Comparison of ENCODE assay signal across 21 mouse cellular contexts in the genomic region with DNA sequence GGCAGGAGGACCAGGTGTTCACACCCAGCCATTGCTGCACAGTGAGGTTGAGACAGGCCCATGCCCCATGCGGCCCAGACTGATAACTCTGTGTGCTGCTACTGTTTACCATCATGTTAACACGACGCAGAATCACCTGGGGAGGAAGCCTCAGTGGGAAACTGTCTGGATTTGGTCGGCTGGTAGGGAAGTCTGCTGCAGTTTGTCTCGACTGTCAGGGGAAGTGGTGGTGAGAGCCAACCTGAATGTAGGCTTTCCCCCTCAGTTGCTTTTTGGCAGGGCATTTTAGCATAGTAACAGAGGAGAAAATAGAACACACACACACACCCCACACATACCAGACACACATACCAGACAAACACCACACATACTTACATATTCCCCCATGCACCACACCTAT. TPM values are rescaled to one million over a fixed set of nuclear protein-coding genes. Genes with fewer than 3 reads are reported as not detected.
DNase-seq lines count a peak whose midpoint lies in the region; ATAC-seq and TF ChIP-seq lines count a peak whose summit lies in the region.
"Had no signal": no experiment of that assay in that cellular context is flagged by ENCODE, and none has a peak within 500 bp of the region (broad histone marks: within the 10 kb centered on the region; RNA-seq: fewer than 3 reads in every experiment).

No protein-coding gene starts in this region.

- no peak overlapping the region for H3K4me2 ChIP-seq in forebrain, embryonic 16.5 days (ENCODE audit: low read length)
- H3K4me2 ChIP-seq in forebrain, postnatal 0 days (ENCODE audit: low read depth), result no peak overlapping the region
- H3K4me2 ChIP-seq in heart, embryonic 15.5 days, result no peak overlapping the region
- H3K4me2 ChIP-seq: embryonic facial prominence, embryonic 12.5 days had no signal

- no peak overlapping the region for H3K4me3 ChIP-seq in forebrain, embryonic 16.5 days (replicated peaks; ENCODE audit: low read length)
- no peak overlapping the region for H3K4me3 ChIP-seq in forebrain, postnatal 0 days (ENCODE audit: low read depth, low read length)
- H3K4me3 ChIP-seq in heart, embryonic 15.5 days, result no peak overlapping the region
- H3K4me3 ChIP-seq: embryonic facial prominence, embryonic 10.5 days; embryonic facial prominence, embryonic 12.5 days had no signal

- intact Hi-C loops in heart, postnatal 36 days (cut with DNase I), result no loop called here

- no peaks in the 10 kb centered on the region for H3K36me3 ChIP-seq in forebrain, embryonic 16.5 days (ENCODE audit: control insufficient read depth, insufficient read depth)
- no peaks in the 10 kb centered on the region for H3K36me3 ChIP-seq in forebrain, postnatal 0 days (ENCODE audit: insufficient read depth)
- no peaks in the 10 kb centered on the region for H3K36me3 ChIP-seq in heart, embryonic 15.5 days
- H3K36me3 ChIP-seq: embryonic facial prominence, embryonic 10.5 days; embryonic facial prominence, embryonic 12.5 days had no signal

- H3K4me1 ChIP-seq in forebrain, embryonic 16.5 days (replicated peaks; ENCODE audit: control insufficient read depth, insufficient read depth, low read length), result peaks cover 4% of the 10 kb centered on the region
- no peaks in the 10 kb centered on the region for H3K4me1 ChIP-seq in forebrain, postnatal 0 days (ENCODE audit: insufficient read depth)
- no peaks in the 10 kb centered on the region for H3K4me1 ChIP-seq in heart, embryonic 15.5 days (replicated peaks)
- H3K4me1 ChIP-seq: embryonic facial prominence, embryonic 10.5 days; embryonic facial prominence, embryonic 12.5 days had no signal

- no peak overlapping the region for H3K27ac ChIP-seq in forebrain, embryonic 16.5 days (ENCODE audit: low read length)
- H3K27ac ChIP-seq in forebrain, postnatal 0 days (ENCODE audit: low read depth, low read length), result no peak overlapping the region
- no peak overlapping the region for H3K27ac ChIP-seq in heart, embryonic 15.5 days
- H3K27ac ChIP-seq: embryonic facial prominence, embryonic 10.5 days; embryonic facial prominence, embryonic 12.5 days had no signal

- no peak overlapping the region for H3K9ac ChIP-seq in forebrain, embryonic 16.5 days (replicated peaks; ENCODE audit: low read depth, low read length)
- no peak overlapping the region for H3K9ac ChIP-seq in forebrain, postnatal 0 days
- no peak overlapping the region for H3K9ac ChIP-seq in heart, embryonic 15.5 days
- H3K9ac ChIP-seq: embryonic facial prominence, embryonic 12.5 days had no signal

- TF ChIP-seq CTCF in forebrain, postnatal 0 days (IDR thresholded peaks at IDR 0.05; ENCODE audit: low read depth), result no peak

- 73% methylated on average over 5 of the region's 5 CpGs for WGBS in forebrain, embryonic 16.5 days
- 61% methylated on average over 5 of the region's 5 CpGs for WGBS in forebrain, postnatal 0 days
- 52% methylated on average over 5 of the region's 5 CpGs for WGBS in heart, embryonic 15.5 days

- DNase-seq in cerebellum, postnatal 10 days, result peak; percentile 25 to 56
- no peak for DNase-seq in cerebellum, adult 11-12 months
- no peak for DNase-seq in forebrain, postnatal 0 days
- DNase-seq in heart, postnatal 36 days, result no peak
- peak; percentile 36 for DNase-seq in brain, adult 2 months (ENCODE audit: low read depth, low spot score)
- no peak for DNase-seq in thymus, postnatal 36 days
- DNase-seq: adrenal gland, adult 2 months; adrenal gland, postnatal 10 days; adrenal gland, postnatal 25 days had no signal

- H3K27me3 ChIP-seq in forebrain, embryonic 16.5 days (replicated peaks; ENCODE audit: control insufficient read depth, insufficient read depth, low read length), result no peaks in the 10 kb centered on the region
- no peaks in the 10 kb centered on the region for H3K27me3 ChIP-seq in forebrain, postnatal 0 days (ENCODE audit: insufficient read depth, low read length)
- H3K27me3 ChIP-seq in heart, embryonic 15.5 days, result no peaks in the 10 kb centered on the region
- H3K27me3 ChIP-seq: embryonic facial prominence, embryonic 12.5 days had no signal

- no peaks in the 10 kb centered on the region for H3K9me3 ChIP-seq in forebrain, embryonic 16.5 days (ENCODE audit: control insufficient read depth, low read length)
- no peaks in the 10 kb centered on the region for H3K9me3 ChIP-seq in forebrain, postnatal 0 days (ENCODE audit: low read length)
- H3K9me3 ChIP-seq in heart, embryonic 15.5 days (replicated peaks), result no peaks in the 10 kb centered on the region
- H3K9me3 ChIP-seq: embryonic facial prominence, embryonic 10.5 days; embryonic facial prominence, embryonic 12.5 days had no signal

- peak; percentile 26 for ATAC-seq in forebrain, embryonic 16.5 days
- ATAC-seq in forebrain, postnatal 0 days, result no peak
- ATAC-seq in heart, embryonic 15.5 days (replicated peaks; ENCODE audit: insufficient number of reproducible peaks, insufficient read depth, low FRiP score, low read depth), result 0 out of 2 replicates have a peak, but pooled peaks have one; percentile 39

RNA-seq across cellular contexts. Expression of a gene that starts 12.7 kb away (rescaled TPM):
- polyA plus RNA-seq in forebrain, embryonic 16.5 days (2015; fragmentation: Nextera tagmentation; extraction: Ambion mirVana), result not detected in 2 replicates
- total RNA-seq in forebrain, postnatal 0 days (2014; rRNA removed), result 0.08 TPM in 1 of 2 replicates, not detected in the other
- polyA plus RNA-seq in forebrain, postnatal 0 days (2015; fragmentation: Nextera tagmentation; extraction: Ambion mirVana), result not detected in 2 replicates
- polyA plus RNA-seq in heart, embryonic 15.5 days (2015; fragmentation: Nextera tagmentation; extraction: Ambion mirVana), result not detected in 2 replicates
- total RNA-seq in heart, postnatal 36 days (2021), result not detected
- total RNA-seq: adrenal gland, adult 2 months; adrenal gland, postnatal 25 days; ES-E14; gastrocnemius, adult 18-20 months; MEL had no signal
- polyA plus RNA-seq: adrenal gland, adult 2 months; C2C12; cerebellum, adult 2 months; embryonic facial prominence, embryonic 10.5 days; embryonic facial prominence, embryonic 12.5 days; embryonic facial prominence, embryonic 14.5 days; forebrain, embryonic 11.5 days; forebrain, embryonic 14.5 days had no signal

Comparison
In these comparisons a context has a peak if more than half of its experiments do, and no peak if none do; other contexts are left out.
1. DNase-seq: peak in cerebellum, postnatal 10 days (2 of 2) and brain, adult 2 months (single experiment); none in cerebellum, adult 11-12 months (single experiment), forebrain, postnatal 0 days (single experiment), heart, postnatal 36 days (0 of 2) and thymus, postnatal 36 days (0 of 2).